8 mouse cellular contexts compared by ENCODE assay signal in genomic region chr10:21992834-21993514, GRCm38 (mm10).
DNase-seq lines count a peak whose midpoint lies in the region; ATAC-seq and TF ChIP-seq lines count a peak whose summit lies in the region.

No protein-coding gene starts in this region.

- ATAC-seq in forebrain, embryonic 12.5 days (ENCODE audit: low FRiP score): peak; percentile 55
- ATAC-seq in heart, embryonic 16.5 days (replicated peaks; ENCODE audit: extremely low read depth, insufficient read depth, low FRiP score): no peak
- peak; percentile 54; the same call in 1 of the 2 replicates for ATAC-seq in neural tube, embryonic 15.5 days (ENCODE audit: low FRiP score)

- peaks cover 27% of the 10 kb centered on the region for H3K27me3 ChIP-seq in forebrain, embryonic 12.5 days
- no peaks in the 10 kb centered on the region; the same call in 1 of the 2 replicates for H3K27me3 ChIP-seq in heart, embryonic 16.5 days (ENCODE audit: control insufficient read depth, insufficient read depth, low read length)
- H3K27me3 ChIP-seq in neural tube, embryonic 15.5 days (replicated peaks): peaks cover 6% of the 10 kb centered on the region; the same call in 1 of the 2 replicates

- no peaks in the 10 kb centered on the region for H3K9me3 ChIP-seq in forebrain, embryonic 12.5 days
- no peaks in the 10 kb centered on the region for H3K9me3 ChIP-seq in heart, embryonic 16.5 days (replicated peaks; ENCODE audit: control insufficient read depth, low read length)
- H3K9me3 ChIP-seq in neural tube, embryonic 15.5 days (replicated peaks): no peaks in the 10 kb centered on the region

- TF ChIP-seq POLR2A in brain, embryonic 14.5 days (IDR thresholded peaks at IDR 0.05; ENCODE audit: borderline replicate concordance, extremely low read depth, insufficient read depth, insufficient read length, poor library complexity, severe bottlenecking): no peak

- peak overlapping the region; percentile 63 for H3K4me3 ChIP-seq in forebrain, embryonic 12.5 days (replicated peaks)
- peak overlapping the region; percentile 89 for H3K4me3 ChIP-seq in heart, embryonic 16.5 days (ENCODE audit: low read length)
- H3K4me3 ChIP-seq in neural tube, embryonic 15.5 days (replicated peaks): peak overlapping the region; percentile 73

- peak; percentile 72 for TF ChIP-seq CTCF in brain, embryonic 14.5 days (IDR thresholded peaks at IDR 0.05; ENCODE audit: borderline replicate concordance, extremely low read depth, insufficient read depth, insufficient read length)

- H3K27ac ChIP-seq in forebrain, embryonic 12.5 days: no peak overlapping the region
- peak overlapping the region; percentile 82 for H3K27ac ChIP-seq in heart, embryonic 16.5 days (ENCODE audit: low read length)
- peak overlapping the region; percentile 41 for H3K27ac ChIP-seq in neural tube, embryonic 15.5 days (replicated peaks)

- peak overlapping the region; percentile 57; the same call in 1 of the 2 replicates for H3K9ac ChIP-seq in forebrain, embryonic 12.5 days
- peak overlapping the region; percentile 88 for H3K9ac ChIP-seq in heart, embryonic 16.5 days (ENCODE audit: low read length)
- peak overlapping the region; percentile 26; the same call in 1 of the 2 replicates for H3K9ac ChIP-seq in neural tube, embryonic 15.5 days (replicated peaks)

- peaks cover 16% of the 10 kb centered on the region for H3K4me1 ChIP-seq in forebrain, embryonic 12.5 days
- peaks cover 16% of the 10 kb centered on the region for H3K4me1 ChIP-seq in heart, embryonic 16.5 days (ENCODE audit: control insufficient read depth, insufficient read depth, low read length)
- peaks cover 31% of the 10 kb centered on the region for H3K4me1 ChIP-seq in neural tube, embryonic 15.5 days

- under 1% methylated on average over 29 of the region's 30 CpGs for WGBS in forebrain, embryonic 12.5 days
- 2% methylated on average over 30 of the region's 30 CpGs for WGBS in heart, embryonic 16.5 days
- WGBS in neural tube, embryonic 15.5 days: 4% methylated on average over 30 of the region's 30 CpGs

- peak; percentile 45 to 55 for DNase-seq in CD8-positive naive resting alpha-beta T cell, adult 2 months (ENCODE audit: low read depth in 2 of 2, low spot score in 2 of 2)
- peak; percentile 84 for DNase-seq in brain, embryonic 14.5 days (ENCODE audit: low read depth)
- peak; percentile 91 for DNase-seq in kidney, postnatal 36 days
- peak; percentile 82 to 87 for DNase-seq in lung, adult 18-20 months
- DNase-seq in thymus, adult 18-20 months: peak; percentile 61

- peaks cover 7% of the 10 kb centered on the region; the same call in 1 of the 2 replicates for H3K36me3 ChIP-seq in forebrain, embryonic 12.5 days (replicated peaks)
- H3K36me3 ChIP-seq in heart, embryonic 16.5 days (ENCODE audit: control insufficient read depth, insufficient read depth): peaks cover 17% of the 10 kb centered on the region
- peaks cover 17% of the 10 kb centered on the region for H3K36me3 ChIP-seq in neural tube, embryonic 15.5 days

- peak overlapping the region; percentile 79 for H3K4me2 ChIP-seq in forebrain, embryonic 12.5 days
- H3K4me2 ChIP-seq in heart, embryonic 16.5 days (ENCODE audit: low read depth, low read length): peak overlapping the region; percentile 67
- peak overlapping the region; percentile 99 for H3K4me2 ChIP-seq in neural tube, embryonic 15.5 days

Comparison
In these comparisons a context has a peak if more than half of its experiments do, and no peak if none do; other contexts are left out.
1. H3K9ac ChIP-seq: peak in every context shown above with its lines; median percentile 88 in heart, embryonic 16.5 days; 57 in forebrain, embryonic 12.5 days; 26 in neural tube, embryonic 15.5 days.